9 mouse cellular contexts compared by ENCODE assay signal in the genomic region with DNA sequence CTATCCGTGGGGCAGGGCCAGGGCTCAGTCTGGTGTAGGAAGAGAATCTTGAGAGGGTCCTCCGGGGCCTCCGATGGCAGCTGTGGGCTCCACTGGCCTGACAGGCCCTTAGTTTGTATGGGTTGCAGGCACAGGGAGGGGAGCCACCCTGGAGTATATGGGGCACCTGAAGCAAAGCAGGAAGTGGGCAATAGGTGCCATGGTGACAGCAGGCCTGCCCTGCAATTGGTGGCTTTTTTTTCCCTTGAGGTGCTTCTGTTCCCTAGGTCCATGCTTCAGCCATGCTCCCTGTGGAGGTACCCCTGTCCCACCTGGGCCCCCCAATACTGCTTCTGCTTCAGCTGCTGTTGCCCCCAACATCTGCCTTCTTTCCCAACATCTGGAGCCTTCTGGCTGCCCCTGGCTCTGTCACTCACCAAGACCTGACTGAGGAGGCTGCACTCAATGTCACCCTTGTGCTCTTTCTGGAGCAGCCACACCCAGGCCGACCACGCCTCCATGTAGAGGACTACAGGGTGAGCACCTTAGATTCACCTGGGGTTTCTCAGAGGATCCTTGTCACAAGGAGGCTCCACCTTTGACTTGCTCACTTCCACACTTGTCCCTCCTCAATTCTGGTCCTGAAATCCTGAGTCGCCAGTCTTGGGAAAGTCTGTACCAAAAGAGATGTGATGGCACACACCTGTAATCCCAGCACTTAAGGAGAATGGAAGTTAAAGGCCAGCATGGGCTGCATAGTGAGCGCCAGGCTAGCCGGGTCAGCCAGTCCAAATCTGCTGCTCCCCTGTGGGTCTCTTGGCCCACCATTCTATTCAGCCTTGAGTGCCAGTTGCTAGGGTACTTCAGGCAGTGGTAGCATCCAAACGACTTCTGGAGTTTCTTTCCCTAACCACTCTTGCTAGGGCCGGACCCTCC. TPM values are rescaled to one million over a fixed set of nuclear protein-coding genes. Genes with fewer than 3 reads are reported as not detected.
A peak's percentile ranks its signal among the peaks of the same experiment; 100 is the strongest.
DNase-seq lines count a peak whose midpoint lies in the region; ATAC-seq lines count a peak whose summit lies in the region.
"Had no signal": no experiment of that assay in that cellular context is flagged by ENCODE, and none has a peak within 500 bp of the region (broad histone marks: within the 10 kb centered on the region; RNA-seq: fewer than 3 reads in every experiment).

No protein-coding gene starts in this region.

- peak overlapping the region; percentile 49 for H3K9ac ChIP-seq in heart, embryonic 16.5 days (ENCODE audit: low read length)
- H3K9ac ChIP-seq in stomach, embryonic 16.5 days (ENCODE audit: low read length) = peak overlapping the region; percentile 54; the same call in 1 of the 2 replicates
- H3K9ac ChIP-seq: embryonic facial prominence, embryonic 15.5 days had no signal

- peak overlapping the region; percentile 36; the same call in 1 of the 2 replicates for H3K27ac ChIP-seq in heart, embryonic 16.5 days (ENCODE audit: low read length)
- H3K27ac ChIP-seq in stomach, embryonic 16.5 days (ENCODE audit: low read length) = peak overlapping the region; percentile 61
- H3K27ac ChIP-seq: embryonic facial prominence, embryonic 15.5 days had no signal

- H3K4me1 ChIP-seq in heart, embryonic 16.5 days (ENCODE audit: control insufficient read depth, insufficient read depth, low read length) = peaks cover 18% of the 10 kb centered on the region
- H3K4me1 ChIP-seq in stomach, embryonic 16.5 days (ENCODE audit: control insufficient read depth, insufficient read depth, low read length) = peaks cover 19% of the 10 kb centered on the region

- peak; percentile 5 for DNase-seq in gastrocnemius, postnatal 25 days
- DNase-seq in gastrocnemius, adult 18-20 months (ENCODE audit: low spot score) = no peak
- DNase-seq in spleen, postnatal 4 days (ENCODE audit: low spot score in 2 of 2) = peak; percentile 14 to 62
- DNase-seq in spleen, postnatal 10 days (ENCODE audit: low spot score in 2 of 2) = no peak
- DNase-seq in right cerebral cortex, postnatal 14 days = no peak
- no peak for DNase-seq in left cerebral cortex, postnatal 36 days (ENCODE audit: low spot score in 2 of 2)

- peaks cover 33% of the 10 kb centered on the region for H3K36me3 ChIP-seq in heart, embryonic 16.5 days (ENCODE audit: control insufficient read depth, insufficient read depth)
- peaks cover 22% of the 10 kb centered on the region for H3K36me3 ChIP-seq in stomach, embryonic 16.5 days (ENCODE audit: control insufficient read depth, insufficient read depth, low read length)

- no peaks in the 10 kb centered on the region for H3K9me3 ChIP-seq in heart, embryonic 16.5 days (replicated peaks; ENCODE audit: control insufficient read depth, low read length)
- H3K9me3 ChIP-seq in stomach, embryonic 16.5 days (replicated peaks; ENCODE audit: control insufficient read depth, low read length) = no peaks in the 10 kb centered on the region
- H3K9me3 ChIP-seq: embryonic facial prominence, embryonic 15.5 days had no signal

- 75% methylated on average over 10 of the region's 10 CpGs for WGBS in heart, embryonic 16.5 days
- 74% methylated on average over 10 of the region's 10 CpGs for WGBS in stomach, embryonic 16.5 days

- no peak overlapping the region for H3K4me3 ChIP-seq in heart, embryonic 16.5 days (ENCODE audit: low read length)
- no peak overlapping the region for H3K4me3 ChIP-seq in stomach, embryonic 16.5 days (replicated peaks; ENCODE audit: low read length)
- H3K4me3 ChIP-seq: embryonic facial prominence, embryonic 15.5 days had no signal

- H3K27me3 ChIP-seq in heart, embryonic 16.5 days (ENCODE audit: control insufficient read depth, insufficient read depth, low read length) = no peaks in the 10 kb centered on the region
- no peaks in the 10 kb centered on the region for H3K27me3 ChIP-seq in stomach, embryonic 16.5 days (ENCODE audit: control insufficient read depth, insufficient read depth, low read length)
- H3K27me3 ChIP-seq: embryonic facial prominence, embryonic 15.5 days had no signal

- no peak for ATAC-seq in heart, embryonic 16.5 days (replicated peaks; ENCODE audit: extremely low read depth, insufficient read depth, low FRiP score)
- ATAC-seq in stomach, embryonic 16.5 days (ENCODE audit: insufficient read depth, low FRiP score) = no peak

- intact Hi-C loops in left cerebral cortex, postnatal 36 days (cut with DNase I) = no loop called here

- no peak overlapping the region for H3K4me2 ChIP-seq in heart, embryonic 16.5 days (ENCODE audit: low read depth, low read length)
- H3K4me2 ChIP-seq in stomach, embryonic 16.5 days (ENCODE audit: low read depth, low read length) = no peak overlapping the region
- H3K4me2 ChIP-seq: embryonic facial prominence, embryonic 15.5 days had no signal

RNA-seq across cellular contexts. Expression of a gene that starts 0.7 kb away (rescaled TPM):
- total RNA-seq in gastrocnemius, postnatal 25 days (2021) = 1 to 10 TPM; 9.0 to 9.6 TPM
- total RNA-seq in gastrocnemius, adult 18-20 months (2021) = 10 to 100 TPM; 13.2 to 16.8 TPM
- polyA plus RNA-seq in heart, embryonic 16.5 days (2015; fragmentation: Nextera tagmentation; extraction: Ambion mirVana) = 0.27 and 0.34 TPM in 2 replicates
- 0.26 and 0.42 TPM in 2 replicates for polyA plus RNA-seq in stomach, embryonic 16.5 days (2015; fragmentation: Nextera tagmentation; extraction: Ambion mirVana)
- total RNA-seq in left cerebral cortex, postnatal 36 days (2021) = under 1 TPM; 0.48 to 0.57 TPM

RNA-seq across cellular contexts. Expression of a gene that starts 10.8 kb away (rescaled TPM):
- total RNA-seq in gastrocnemius, postnatal 25 days (2021) = under 1 TPM in 1 of 2 experiments, not detected in 1; 0.31 TPM
- not detected for total RNA-seq in gastrocnemius, adult 18-20 months (2021)
- polyA plus RNA-seq in heart, embryonic 16.5 days (2015; fragmentation: Nextera tagmentation; extraction: Ambion mirVana) = 1.9 and 3.0 TPM in 2 replicates
- polyA plus RNA-seq in stomach, embryonic 16.5 days (2015; fragmentation: Nextera tagmentation; extraction: Ambion mirVana) = 14.2 and 14.3 TPM in 2 replicates
- under 1 TPM in 1 of 2 experiments, not detected in 1; 0.79 TPM for total RNA-seq in left cerebral cortex, postnatal 36 days (2021)

RNA-seq across cellular contexts. Expression of a gene that starts 16.3 kb away (rescaled TPM):
- 10 to 100 TPM; 29.4 to 31.2 TPM for total RNA-seq in gastrocnemius, postnatal 25 days (2021)
- total RNA-seq in gastrocnemius, adult 18-20 months (2021) = 10 to 100 TPM; 38.2 TPM
- polyA plus RNA-seq in heart, embryonic 16.5 days (2015; fragmentation: Nextera tagmentation; extraction: Ambion mirVana) = 69.9 and 75.0 TPM in 2 replicates
- polyA plus RNA-seq in stomach, embryonic 16.5 days (2015; fragmentation: Nextera tagmentation; extraction: Ambion mirVana) = 81.1 and 82.1 TPM in 2 replicates
- total RNA-seq in left cerebral cortex, postnatal 36 days (2021) = 10 to 100 TPM; 38.2 to 47.2 TPM

RNA-seq across cellular contexts. Expression of a gene that starts 29.5 kb away (rescaled TPM):
- total RNA-seq in gastrocnemius, postnatal 25 days (2021) = under 1 TPM; 0.67 to 0.72 TPM
- under 1 TPM in 1 of 2 experiments, not detected in 1; 0.28 TPM for total RNA-seq in gastrocnemius, adult 18-20 months (2021)
- polyA plus RNA-seq in heart, embryonic 16.5 days (2015; fragmentation: Nextera tagmentation; extraction: Ambion mirVana) = 3.5 and 3.7 TPM in 2 replicates
- polyA plus RNA-seq in stomach, embryonic 16.5 days (2015; fragmentation: Nextera tagmentation; extraction: Ambion mirVana) = 3.9 and 4.2 TPM in 2 replicates
- total RNA-seq in left cerebral cortex, postnatal 36 days (2021) = under 1 TPM in 1 of 2 experiments, not detected in 1; 0.66 TPM

RNA-seq across cellular contexts. Expression of a gene that starts 32.7 kb away (rescaled TPM):
- total RNA-seq in gastrocnemius, postnatal 25 days (2021) = 10 to 100 TPM; 12.4 to 18.6 TPM
- 10 to 100 TPM in 1 of 2 experiments, 1 to 10 TPM in 1; 7.5 to 11.6 TPM for total RNA-seq in gastrocnemius, adult 18-20 months (2021)
- 349 and 372 TPM in 2 replicates for polyA plus RNA-seq in heart, embryonic 16.5 days (2015; fragmentation: Nextera tagmentation; extraction: Ambion mirVana)
- 396 and 441 TPM in 2 replicates for polyA plus RNA-seq in stomach, embryonic 16.5 days (2015; fragmentation: Nextera tagmentation; extraction: Ambion mirVana)
- total RNA-seq in left cerebral cortex, postnatal 36 days (2021) = 1 to 10 TPM; 8.4 to 8.5 TPM

Comparison
In these comparisons a context has a peak if more than half of its experiments do, and no peak if none do; other contexts are left out.
1. DNase-seq: peak in gastrocnemius, postnatal 25 days (single experiment) and spleen, postnatal 4 days (2 of 2); none in gastrocnemius, adult 18-20 months (single experiment), spleen, postnatal 10 days (0 of 2), right cerebral cortex, postnatal 14 days (single experiment) and left cerebral cortex, postnatal 36 days (0 of 2).
2. RNA of a gene that starts 0.7 kb away (total RNA-seq): 13.2 to 16.8 TPM in gastrocnemius, adult 18-20 months and 9.0 to 9.6 TPM in gastrocnemius, postnatal 25 days; 0.48 to 0.57 TPM in left cerebral cortex, postnatal 36 days; every median in the first group is over 4 times any median in the second.